Mouse (Mus musculus) brain, embryonic 14.5 days (tissue): Measurements from ENCODE around the gene Dnm1.

Source experiments
- CTCF ChIP-seq: fragments of 200-500 bp; IDR thresholded peaks from 2 replicates; pipeline ENCODE4 v1.5.1; 2012; ENCODE audit warnings: inconsistent platforms, mild to moderate bottlenecking, moderate library complexity, borderline replicate concordance; ENCODE audit not compliant: insufficient read depth, insufficient read length; ENCODE audit errors: extremely low read depth
- POLR2A ChIP-seq: fragments of 200-500 bp; IDR thresholded peaks from 2 replicates; pipeline ENCODE4 v1.6.1; 2012; ENCODE audit warnings: mild to moderate bottlenecking, inconsistent platforms, borderline replicate concordance; ENCODE audit not compliant: poor library complexity, insufficient read depth, insufficient read length, severe bottlenecking; ENCODE audit errors: extremely low read depth

GRCm38 (mm10) chr2:32387706-32388490, 34.8 kb upstream of the Dnm1 start, which contains the start of gene Lcn2:
- TF ChIP-seq CTCF: no peak
- TF ChIP-seq POLR2A: no peak
